Mouse (Mus musculus): Measurements from ENCODE around the gene Nmt1.

GRCm38 (mm10) chr11:103067051-103067361 is 39.0 kb downstream of the Nmt1 start:
- TF ChIP-seq GATA1 (IDR thresholded peaks at IDR 0.05; ENCODE audit: borderline replicate concordance, low read length) (no peak), FLI1 (IDR thresholded peaks at IDR 0.05; ENCODE audit: low read length) (no peak)
